Mouse (Mus musculus): ENCODE measurements around the gene Myo1c. TPM values are rescaled to one million over a fixed set of nuclear protein-coding genes. Genes with fewer than 3 reads are reported as not detected.

Gene Myo1c
- polyA plus RNA-seq, 1 experiment, result 28.7 TPM

DNA sequence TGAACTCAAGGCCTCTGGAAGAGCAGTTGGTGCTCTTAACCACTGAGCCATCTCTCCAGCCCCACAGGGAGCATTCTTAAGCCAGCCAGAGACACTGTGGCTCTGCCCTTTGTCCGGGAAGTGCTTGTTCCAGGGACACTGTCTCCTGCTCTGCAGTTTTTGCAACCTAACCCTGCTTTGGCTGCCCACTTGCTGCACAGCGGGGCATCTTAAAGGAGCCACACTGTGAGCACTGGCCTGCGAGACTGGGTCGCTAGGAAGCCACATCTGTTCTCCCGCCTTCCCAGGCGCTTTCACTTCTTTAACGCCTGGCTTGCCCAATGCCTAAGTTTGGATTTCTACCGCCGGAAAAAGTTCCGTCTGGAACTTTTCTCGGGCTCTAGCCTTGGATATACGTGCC is 65.3 kb downstream of the Myo1c start:
- H3K27me3 ChIP-seq (ENCODE audit: control insufficient read depth, insufficient read depth, low read length), result no peaks in the 10 kb centered on the region
- H3K4me3 ChIP-seq (ENCODE audit: low read depth, low read length), result no peak overlapping the region
- no peaks in the 10 kb centered on the region for H3K36me3 ChIP-seq (ENCODE audit: control insufficient read depth, insufficient read depth, low read length)
- H3K4me1 ChIP-seq (ENCODE audit: control insufficient read depth, insufficient read depth, insufficient read length, low read length), result no peaks in the 10 kb centered on the region
- WGBS, result 67% methylated on average over 12 of the region's 12 CpGs
- no peak overlapping the region for H3K27ac ChIP-seq (ENCODE audit: insufficient read depth, low read depth, low read length)
- no peak for TF ChIP-seq POLR2A (IDR thresholded peaks at IDR 0.05; ENCODE audit: low read depth, low read length)
- no peak for TF ChIP-seq CTCF (IDR thresholded peaks at IDR 0.05; ENCODE audit: extremely low read depth, insufficient read length, insufficient replicate concordance, low read depth, low read length)

DNA sequence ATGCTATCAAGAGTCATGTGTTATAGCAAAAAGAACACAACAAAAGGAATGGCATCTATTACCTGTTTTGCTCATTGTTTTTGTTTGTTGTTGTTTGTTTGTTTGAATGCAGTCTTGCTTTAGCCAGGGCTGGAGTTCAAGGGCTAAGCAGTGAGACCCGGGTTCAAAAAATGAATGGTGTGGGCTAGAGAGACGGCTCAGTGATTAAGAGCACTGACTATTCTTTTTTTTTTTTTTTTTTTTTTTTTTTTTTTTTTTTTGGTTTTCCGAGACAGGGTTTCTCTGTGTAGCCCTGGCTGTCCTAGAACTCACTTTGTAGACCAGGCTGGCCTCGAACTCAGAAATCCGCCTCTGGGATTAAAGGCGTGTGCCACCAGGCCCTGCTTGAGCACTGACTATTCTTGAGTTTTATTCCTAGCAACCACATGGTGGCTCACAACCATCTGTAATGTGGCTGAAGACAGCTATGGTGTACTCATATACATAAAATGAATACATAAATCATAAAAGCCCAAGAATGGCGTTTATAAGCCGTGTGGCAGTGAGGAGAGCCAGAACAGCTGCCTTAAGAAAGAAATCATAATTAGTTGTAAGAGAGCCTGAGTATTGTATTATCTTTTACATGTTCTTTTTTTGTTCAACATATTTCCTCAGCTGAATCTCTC is 66.5 kb downstream of the Myo1c start:
- Histone ChIP-seq H3K27ac (ENCODE audit: insufficient read depth, low read depth, low read length) (no peak overlapping the region), H3K36me3 (ENCODE audit: control insufficient read depth, insufficient read depth, low read length) (no peaks in the 10 kb centered on the region), H3K4me3 (ENCODE audit: low read depth, low read length) (no peak overlapping the region), H3K27me3 (ENCODE audit: control insufficient read depth, insufficient read depth, low read length) (no peaks in the 10 kb centered on the region), H3K4me1 (ENCODE audit: control insufficient read depth, insufficient read depth, insufficient read length, low read length) (no peaks in the 10 kb centered on the region)
- 82% methylated on average over 7 of the region's 8 CpGs for WGBS
- TF ChIP-seq POLR2A (IDR thresholded peaks at IDR 0.05; ENCODE audit: low read depth, low read length) (no peak), CTCF (IDR thresholded peaks at IDR 0.05; ENCODE audit: extremely low read depth, insufficient read length, insufficient replicate concordance, low read depth, low read length) (no peak)

DNA sequence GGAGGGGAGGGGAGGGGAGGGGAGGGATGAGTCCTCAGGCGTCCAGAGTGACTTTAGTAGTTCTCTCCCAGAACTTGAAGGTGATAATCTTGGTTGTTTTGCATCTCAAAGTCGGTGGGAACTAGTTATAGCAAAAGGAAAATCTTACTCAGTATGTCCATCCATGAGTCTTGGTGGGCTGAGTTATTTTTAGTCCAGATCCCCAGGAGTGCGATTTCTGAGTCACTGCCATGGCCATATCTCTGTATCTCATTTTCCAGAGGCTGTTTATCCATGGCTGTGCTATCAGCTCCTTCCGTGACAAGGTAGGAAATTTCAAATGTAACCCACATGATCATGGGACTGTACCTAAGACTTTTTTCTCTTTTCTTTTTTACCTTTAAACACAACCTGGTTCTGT is 72.0 kb downstream of the Myo1c start:
- WGBS, result 55% methylated on average over 4 of the region's 4 CpGs
- TF ChIP-seq CTCF (IDR thresholded peaks at IDR 0.05; ENCODE audit: extremely low read depth, insufficient read length, insufficient replicate concordance, low read depth, low read length) (no peak), POLR2A (IDR thresholded peaks at IDR 0.05; ENCODE audit: low read depth, low read length) (no peak)
- Histone ChIP-seq H3K27me3 (ENCODE audit: control insufficient read depth, insufficient read depth, low read length) (no peaks in the 10 kb centered on the region), H3K36me3 (ENCODE audit: control insufficient read depth, insufficient read depth, low read length) (no peaks in the 10 kb centered on the region), H3K4me3 (ENCODE audit: low read depth, low read length) (no peak overlapping the region), H3K4me1 (ENCODE audit: control insufficient read depth, insufficient read depth, insufficient read length, low read length) (no peaks in the 10 kb centered on the region), H3K27ac (ENCODE audit: insufficient read depth, low read depth, low read length) (no peak overlapping the region)

Other genes starting within 250 kb of the Myo1c start
- gene Serpinf1, start 227.8 kb upstream of the Myo1c start, polyA plus RNA-seq (2012; rRNA removed), result 5.8 and 13.7 TPM in 2 replicates
- gene Serpinf2, start 210.9 kb upstream of the Myo1c start, polyA plus RNA-seq (2012; rRNA removed), result 2.0 and 4.3 TPM in 2 replicates
- gene Wdr81, start 195.8 kb upstream of the Myo1c start, polyA plus RNA-seq (2012; rRNA removed), result 8.3 and 18.3 TPM in 2 replicates
- 27.9 and 78.8 TPM in 2 replicates for gene Tlcd2, start 188.8 kb upstream of the Myo1c start, polyA plus RNA-seq (2012; rRNA removed)
- gene Prpf8, start 163.7 kb upstream of the Myo1c start, polyA plus RNA-seq (2012; rRNA removed), result 23.4 and 44.2 TPM in 2 replicates
- 8.0 and 15.0 TPM in 2 replicates for gene Rilp, start 140.4 kb upstream of the Myo1c start, polyA plus RNA-seq (2012; rRNA removed)
- gene Scarf1, start 137.0 kb upstream of the Myo1c start, polyA plus RNA-seq (2012; rRNA removed), result 9.4 and 12.3 TPM in 2 replicates
- 165 and 508 TPM in 2 replicates for gene Slc43a2, start 118.8 kb upstream of the Myo1c start, polyA plus RNA-seq (2012; rRNA removed)
- gene Pitpna, start 62.4 kb upstream of the Myo1c start, polyA plus RNA-seq (2012; rRNA removed), result 88.0 and 185 TPM in 2 replicates
- 14.3 and 35.3 TPM in 2 replicates for gene Inpp5k, start 19.5 kb upstream of the Myo1c start, polyA plus RNA-seq (2012; rRNA removed)
- 71.4 and 111 TPM in 2 replicates for gene Crk, start 28.8 kb downstream of the Myo1c start, polyA plus RNA-seq (2012; rRNA removed)
- gene Ywhae, start 82.4 kb downstream of the Myo1c start, polyA plus RNA-seq (2012; rRNA removed), result 18.8 and 46.8 TPM in 2 replicates
- 0.23 and 0.27 TPM in 2 replicates for gene Doc2b, start 145.5 kb downstream of the Myo1c start, polyA plus RNA-seq (2012; rRNA removed)

All from small intestine, adult 2 months (tissue).